Mouse (Mus musculus) hindbrain, embryonic 12.5 days (tissue): ENCODE measurements at regions not wholly inside any gene's neighbourhood (a gene's known extent, or its start where the extent isn't known, plus 50 kb on each side); places are given as distances from the start of the nearest gene placed in this dataset.
A peak's percentile ranks its signal among the peaks of the same experiment; 100 is the strongest.

Source experiments
- ATAC-seq: fragments of 200-750 bp; cut with Nextera tagmentation; 2 replicates; pipeline ENCODE4 v1.8.0; 2017; ENCODE audit warnings: moderate TSS enrichment; ENCODE audit not compliant: low FRiP score
- H3K27ac ChIP-seq: fragments of 300-500 bp; sonication (generic); 2 replicates; pipeline ENCODE4 v1.5.1; 2016; ENCODE audit warnings: mild to moderate bottlenecking
- H3K27me3 ChIP-seq: fragments of 300-500 bp; sonication (generic); 2 replicates; pipeline ENCODE4 v1.6.1; 2016; ENCODE audit warnings: mild to moderate bottlenecking
- H3K36me3 ChIP-seq: fragments of 300-500 bp; sonication (generic); 2 replicates; pipeline ENCODE4 v1.6.1; 2016; ENCODE audit warnings: mild to moderate bottlenecking
- H3K4me1 ChIP-seq: fragments of 300-500 bp; sonication (generic); 2 replicates; pipeline ENCODE4 v1.6.1; 2016
- H3K4me2 ChIP-seq: fragments of 300-500 bp; sonication (generic); replicated peaks from 2 replicates; pipeline ENCODE4 v1.6.1; 2016; ENCODE audit warnings: mild to moderate bottlenecking
- H3K4me3 ChIP-seq: fragments of 300-500 bp; sonication (generic); 2 replicates; pipeline ENCODE4 v1.5.1; 2016; ENCODE audit warnings: mild to moderate bottlenecking
- H3K9ac ChIP-seq: fragments of 300-500 bp; sonication (generic); 2 replicates; pipeline ENCODE4 v1.6.1; 2016; ENCODE audit warnings: mild to moderate bottlenecking, moderate library complexity
- H3K9me3 ChIP-seq: fragments of 300-500 bp; sonication (generic); replicated peaks from 2 replicates; pipeline ENCODE4 v1.6.1; 2016; ENCODE audit warnings: mild to moderate bottlenecking
- WGBS: fragments of 180-500 bp; shearing (Covaris S2); methylation state at CpG from one replicate; pipeline ENCODE4 v1.1.7; 2016; 5-methylcytosine and 5-hydroxymethylcytosine counted together

GRCm38 (mm10) chr16:30137812-30138211 lies 73.6 kb downstream of the Hes1 start:
- no peaks in the 10 kb centered on the region for H3K36me3 ChIP-seq

GRCm38 (mm10) chr16:30144818-30145464 lies 80.8 kb downstream of the Hes1 start:
- 18% methylated on average over 13 of the region's 13 CpGs for WGBS
- no peak overlapping the region for H3K9ac ChIP-seq
- ATAC-seq, result no peak
- H3K4me1 ChIP-seq, result peaks cover 14% of the 10 kb centered on the region
- H3K36me3 ChIP-seq, result no peaks in the 10 kb centered on the region
- H3K27ac ChIP-seq, result no peak overlapping the region
- H3K4me2 ChIP-seq, result peak overlapping the region; percentile 44
- H3K4me3 ChIP-seq, result no peak overlapping the region
- no peaks in the 10 kb centered on the region for H3K9me3 ChIP-seq
- peaks cover 80% of the 10 kb centered on the region for H3K27me3 ChIP-seq

More at GRCm38 (mm10) chr16:30137812-30138211, 73.6 kb downstream of the Hes1 start:
- Histone ChIP-seq H3K9me3 (no peaks in the 10 kb centered on the region), H3K9ac (no peak overlapping the region), H3K4me3 (no peak overlapping the region), H3K27ac (no peak overlapping the region), H3K4me1 (no peaks in the 10 kb centered on the region), H3K27me3 (peaks cover 96% of the 10 kb centered on the region), H3K4me2 (no peak overlapping the region)
- WGBS, result 95% methylated on average over 1 of the region's 1 CpGs
- no peak for ATAC-seq

- 10% methylated on average over 16 of the region's 16 CpGs for WGBS
- Histone ChIP-seq H3K9ac (no peak overlapping the region), H3K4me2 (peak overlapping the region; percentile 44), H3K9me3 (no peaks in the 10 kb centered on the region), H3K4me1 (peaks cover 14% of the 10 kb centered on the region), H3K4me3 (no peak overlapping the region), H3K36me3 (no peaks in the 10 kb centered on the region), H3K27ac (no peak overlapping the region), H3K27me3 (peaks cover 78% of the 10 kb centered on the region)
- ATAC-seq, result peak; percentile 66
Measured at GRCm38 (mm10) chr16:30145465-30146207, 81.5 kb downstream of the Hes1 start.

- Histone ChIP-seq H3K27ac (no peak overlapping the region), H3K4me3 (no peak overlapping the region), H3K27me3 (peaks cover 78% of the 10 kb centered on the region), H3K4me2 (no peak overlapping the region), H3K36me3 (no peaks in the 10 kb centered on the region), H3K9ac (no peak overlapping the region), H3K4me1 (peaks cover 14% of the 10 kb centered on the region), H3K9me3 (no peaks in the 10 kb centered on the region)
- WGBS, result 57% methylated on average over 1 of the region's 1 CpGs
- ATAC-seq, result peak; percentile 4; the same call in 1 of the 2 replicates
Measured at GRCm38 (mm10) chr16:30146208-30146525, 82.0 kb downstream of the Hes1 start.

- Histone ChIP-seq H3K27me3 (peaks cover 70% of the 10 kb centered on the region), H3K27ac (no peak overlapping the region), H3K4me3 (no peak overlapping the region), H3K9ac (no peak overlapping the region), H3K36me3 (no peaks in the 10 kb centered on the region), H3K4me2 (no peak overlapping the region), H3K4me1 (peaks cover 14% of the 10 kb centered on the region), H3K9me3 (no peaks in the 10 kb centered on the region)
- WGBS, result 85% methylated on average over 4 of the region's 4 CpGs
- no peak for ATAC-seq
Measured at GRCm38 (mm10) chr16:30147296-30147695, 83.1 kb downstream of the Hes1 start.

GRCm38 (mm10) chr16:30151104-30151503 lies 86.9 kb downstream of the Hes1 start:
- Histone ChIP-seq H3K27me3 (peaks cover 60% of the 10 kb centered on the region), H3K4me3 (no peak overlapping the region), H3K4me2 (no peak overlapping the region), H3K27ac (no peak overlapping the region), H3K4me1 (peaks cover 13% of the 10 kb centered on the region), H3K9me3 (no peaks in the 10 kb centered on the region), H3K9ac (no peak overlapping the region), H3K36me3 (no peaks in the 10 kb centered on the region)
- ATAC-seq, result no peak
- WGBS, result 87% methylated on average over 3 of the region's 3 CpGs

GRCm38 (mm10) chr16:30155070-30155469 lies 90.9 kb downstream of the Hes1 start:
- Histone ChIP-seq H3K27ac (peak overlapping the region; percentile 35; the same call in 1 of the 2 replicates), H3K36me3 (no peaks in the 10 kb centered on the region), H3K27me3 (peaks cover 47% of the 10 kb centered on the region), H3K4me2 (no peak overlapping the region), H3K9me3 (no peaks in the 10 kb centered on the region), H3K9ac (no peak overlapping the region), H3K4me1 (peaks cover 18% of the 10 kb centered on the region), H3K4me3 (no peak overlapping the region)
- no peak for ATAC-seq
- 25% methylated on average over 6 of the region's 6 CpGs for WGBS

GRCm38 (mm10) chr16:30155486-30156246 lies 91.5 kb downstream of the Hes1 start:
- no peaks in the 10 kb centered on the region for H3K9me3 ChIP-seq
- WGBS, result 8% methylated on average over 6 of the region's 6 CpGs
- no peaks in the 10 kb centered on the region for H3K36me3 ChIP-seq
- H3K27me3 ChIP-seq, result peaks cover 46% of the 10 kb centered on the region
- H3K4me1 ChIP-seq, result peaks cover 18% of the 10 kb centered on the region
- peak overlapping the region; percentile 35; the same call in 1 of the 2 replicates for H3K27ac ChIP-seq
- H3K4me2 ChIP-seq, result no peak overlapping the region
- no peak overlapping the region for H3K9ac ChIP-seq
- ATAC-seq, result peak; percentile 76
- H3K4me3 ChIP-seq, result no peak overlapping the region

GRCm38 (mm10) chr16:30158184-30158583 lies 94.0 kb downstream of the Hes1 start:
- peaks cover 18% of the 10 kb centered on the region for H3K4me1 ChIP-seq
- no peak overlapping the region for H3K9ac ChIP-seq
- no peak overlapping the region for H3K4me2 ChIP-seq
- peaks cover 44% of the 10 kb centered on the region for H3K27me3 ChIP-seq
- H3K9me3 ChIP-seq, result no peaks in the 10 kb centered on the region
- ATAC-seq, result no peak
- WGBS, result 91% methylated on average over 9 of the region's 9 CpGs
- no peak overlapping the region for H3K27ac ChIP-seq
- no peak overlapping the region for H3K4me3 ChIP-seq
- no peaks in the 10 kb centered on the region for H3K36me3 ChIP-seq

- no peak overlapping the region for H3K4me2 ChIP-seq
- no peaks in the 10 kb centered on the region for H3K9me3 ChIP-seq
- H3K27ac ChIP-seq, result no peak overlapping the region
- peaks cover 27% of the 10 kb centered on the region for H3K27me3 ChIP-seq
- H3K4me3 ChIP-seq, result no peak overlapping the region
- H3K9ac ChIP-seq, result no peak overlapping the region
- no peak for ATAC-seq
- 58% methylated on average over 2 of the region's 2 CpGs for WGBS
- no peaks in the 10 kb centered on the region for H3K36me3 ChIP-seq
- peaks cover 12% of the 10 kb centered on the region for H3K4me1 ChIP-seq
Measured at GRCm38 (mm10) chr16:30160399-30160798, 96.2 kb downstream of the Hes1 start.

- Histone ChIP-seq H3K4me2 (no peak overlapping the region), H3K4me3 (no peak overlapping the region), H3K9ac (no peak overlapping the region), H3K36me3 (no peaks in the 10 kb centered on the region), H3K4me1 (no peaks in the 10 kb centered on the region), H3K27me3 (peaks cover 16% of the 10 kb centered on the region), H3K9me3 (no peaks in the 10 kb centered on the region), H3K27ac (no peak overlapping the region)
- ATAC-seq, result no peak
- WGBS, result 81% methylated on average over 4 of the region's 4 CpGs
Measured at GRCm38 (mm10) chr16:30163303-30163702, 99.1 kb downstream of the Hes1 start.

- Histone ChIP-seq H3K9me3 (no peaks in the 10 kb centered on the region), H3K27me3 (peaks cover 16% of the 10 kb centered on the region; the same call in 1 of the 2 replicates), H3K27ac (no peak overlapping the region), H3K4me1 (no peaks in the 10 kb centered on the region), H3K4me2 (no peak overlapping the region), H3K36me3 (no peaks in the 10 kb centered on the region), H3K4me3 (no peak overlapping the region), H3K9ac (no peak overlapping the region)
- WGBS, result 84% methylated on average over 3 of the region's 3 CpGs
- ATAC-seq, result no peak
Measured at GRCm38 (mm10) chr16:30165667-30166180, 101.5 kb downstream of the Hes1 start.
